Mouse (Mus musculus) frontal cortex, postnatal 10 days (tissue): ENCODE measurements around the gene Foxf2.
A peak's percentile ranks its signal among the peaks of the same experiment; 100 is the strongest.

Source experiments
- DNase-seq, 2 experiments: peaks; one replicate each; pipeline ENCODE4 v3.0.0; 2022; ENCODE audit warnings: low spot score in 2 of 2, mixed read lengths in 1 of 2

Gene Foxf2

DNA sequence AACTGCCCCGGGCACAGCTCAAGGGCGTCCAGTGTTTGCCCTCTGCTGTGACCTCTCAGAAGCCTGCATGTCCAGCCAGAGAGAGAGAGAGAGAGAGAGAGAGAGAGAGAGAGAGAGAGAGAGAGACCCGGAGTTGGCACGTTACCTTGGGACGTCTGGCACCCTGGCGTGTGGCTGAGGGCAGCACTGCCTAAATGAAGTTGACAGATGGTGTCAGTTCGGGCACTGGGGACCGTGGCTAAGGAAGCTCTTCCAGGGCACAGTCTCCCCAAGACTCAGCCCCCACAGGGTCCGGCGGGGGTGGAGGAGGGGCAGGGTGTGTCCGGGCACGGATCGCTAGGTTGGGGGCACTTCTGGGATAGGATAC lies 667 bp upstream of the Foxf2 start:
- no peak for DNase-seq

DNA sequence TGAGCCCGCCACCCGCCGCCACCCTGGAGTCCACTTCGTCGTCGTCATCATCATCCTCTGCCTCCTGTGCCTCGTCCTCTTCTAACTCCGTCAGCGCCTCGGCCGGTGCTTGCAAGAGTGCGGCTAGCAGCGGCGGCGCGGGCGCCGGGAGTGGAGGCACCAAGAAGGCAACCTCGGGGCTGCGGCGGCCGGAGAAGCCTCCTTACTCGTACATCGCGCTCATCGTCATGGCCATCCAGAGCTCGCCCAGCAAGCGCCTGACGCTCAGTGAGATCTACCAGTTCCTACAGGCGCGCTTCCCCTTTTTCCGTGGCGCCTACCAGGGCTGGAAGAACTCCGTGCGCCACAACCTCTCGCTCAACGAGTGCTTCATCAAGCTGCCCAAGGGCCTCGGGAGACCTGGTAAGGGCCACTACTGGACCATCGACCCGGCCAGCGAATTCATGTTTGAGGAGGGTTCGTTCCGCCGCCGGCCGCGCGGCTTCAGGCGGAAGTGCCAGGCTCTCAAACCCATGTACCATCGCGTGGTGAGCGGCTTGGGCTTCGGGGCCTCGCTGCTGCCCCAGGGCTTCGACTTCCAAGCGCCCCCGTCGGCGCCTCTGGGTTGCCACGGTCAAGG lies 676 bp downstream of the Foxf2 start:
- DNase-seq, result no peak

DNA sequence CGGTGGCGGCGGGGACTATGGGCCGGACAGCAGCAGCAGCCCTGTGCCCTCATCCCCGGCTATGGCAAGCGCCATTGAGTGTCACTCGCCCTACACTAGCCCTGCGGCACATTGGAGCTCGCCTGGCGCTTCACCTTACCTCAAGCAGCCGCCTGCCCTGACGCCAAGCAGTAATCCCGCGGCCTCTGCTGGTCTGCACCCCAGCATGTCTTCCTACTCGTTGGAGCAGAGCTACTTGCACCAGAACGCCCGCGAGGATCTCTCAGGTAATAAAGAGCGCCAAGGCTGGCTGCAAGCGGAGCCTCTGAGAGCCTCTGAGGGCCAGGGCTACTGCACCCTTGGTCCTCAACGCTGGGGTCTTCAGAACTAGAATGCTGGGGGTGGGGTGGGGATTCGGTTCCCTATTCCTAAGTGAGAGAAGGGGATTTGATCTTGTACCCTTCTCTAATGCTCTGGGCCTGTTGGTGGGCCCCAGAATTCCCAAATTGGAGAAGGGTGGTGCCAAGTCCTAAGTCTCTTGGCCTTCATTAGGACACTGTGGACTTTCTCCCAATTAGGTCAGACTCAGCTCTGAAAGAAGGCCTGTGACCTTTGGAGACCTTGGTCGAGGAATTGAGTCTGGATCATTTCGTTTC lies 1.5 kb downstream of the Foxf2 start:
- no peak for DNase-seq

DNA sequence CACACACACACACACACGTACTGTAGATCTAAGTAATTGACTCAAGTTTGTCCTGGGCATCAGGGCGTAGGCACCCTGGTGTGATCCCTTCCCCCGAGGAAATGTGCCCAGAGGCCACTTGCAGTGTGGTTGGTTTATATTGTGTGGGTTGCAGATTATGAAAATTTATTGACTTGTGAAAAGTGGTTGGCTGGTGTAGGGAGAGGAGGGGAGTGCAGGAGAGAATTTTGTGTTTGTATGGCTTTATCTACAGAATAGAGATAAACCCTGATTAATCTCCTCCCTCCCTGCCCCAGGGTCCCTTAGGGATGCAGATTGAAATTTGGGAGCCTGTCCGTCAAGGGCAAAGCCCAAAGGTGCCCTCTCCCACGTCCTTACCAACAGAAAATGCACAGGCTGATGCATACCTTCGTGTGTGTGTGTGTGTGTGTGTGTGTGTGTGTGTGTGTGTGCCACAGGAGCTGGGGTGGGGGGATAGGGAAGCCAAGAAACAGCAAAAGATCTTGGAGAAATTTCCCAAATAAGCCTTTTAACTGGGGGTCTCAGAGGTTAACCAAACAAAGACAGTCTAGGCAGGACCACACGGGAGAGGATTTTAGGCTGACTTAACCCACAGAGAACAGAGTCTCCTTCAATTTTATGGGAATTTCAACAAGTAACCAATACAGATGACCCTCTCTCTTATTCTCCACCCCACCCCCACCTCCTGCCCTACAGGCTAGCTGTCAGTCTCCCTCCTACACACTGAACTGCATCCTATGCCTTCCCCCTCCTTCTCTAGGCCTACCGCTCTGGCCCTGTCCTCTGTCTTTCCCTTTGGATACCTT lies 2.5 kb downstream of the Foxf2 start:
- DNase-seq, result no peak

DNA sequence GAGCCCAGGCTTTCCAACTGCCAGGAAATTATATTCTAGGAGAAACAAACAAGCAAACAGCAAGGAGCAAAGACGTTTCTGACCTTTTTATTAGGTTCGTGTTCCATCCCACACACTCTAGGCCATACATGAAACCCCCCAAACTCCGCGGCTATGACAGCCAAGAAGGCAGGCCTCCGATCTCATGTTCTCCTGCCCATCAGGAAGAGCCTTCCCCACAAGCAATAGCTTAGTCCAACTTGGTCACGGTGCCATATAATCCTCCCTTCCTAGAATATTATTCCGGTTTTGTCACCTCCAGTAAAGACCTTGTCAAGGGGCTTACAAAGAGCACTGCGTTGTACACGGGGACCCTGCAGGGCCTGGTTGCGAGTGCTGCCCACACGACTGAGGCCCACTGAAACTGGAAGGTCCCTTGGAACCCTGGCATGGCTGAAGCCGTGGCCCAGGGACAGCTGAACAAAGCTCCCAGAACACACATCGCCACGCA lies 3.1 kb downstream of the Foxf2 start:
- DNase-seq, result no peak

DNA sequence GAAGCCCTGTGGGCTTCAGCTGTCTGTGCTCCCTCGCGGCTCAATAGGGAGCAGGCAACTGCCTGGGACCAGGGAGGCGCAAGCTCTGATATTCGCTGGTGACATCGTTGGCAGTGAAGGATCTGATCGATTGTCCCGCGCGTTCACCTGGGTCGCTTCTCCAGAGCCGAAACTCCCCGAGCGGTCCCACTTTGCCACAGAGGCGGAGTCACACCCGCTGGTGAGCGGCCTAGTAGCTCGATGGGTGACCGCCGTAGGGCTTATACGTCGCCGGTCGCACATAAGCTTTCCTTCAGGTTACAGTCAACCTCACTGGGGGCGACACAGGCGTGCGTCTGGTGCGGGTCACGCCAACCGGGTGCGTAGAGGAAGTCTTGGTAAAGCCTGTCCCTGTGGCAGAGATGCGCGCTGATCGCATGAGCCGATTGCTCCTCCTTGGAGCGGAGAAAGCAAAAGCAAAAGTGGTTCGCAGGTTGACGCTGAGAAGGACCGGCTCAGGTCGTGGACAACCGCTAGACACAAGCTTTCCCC lies 3.8 kb downstream of the Foxf2 start:
- DNase-seq, result no peak

DNA sequence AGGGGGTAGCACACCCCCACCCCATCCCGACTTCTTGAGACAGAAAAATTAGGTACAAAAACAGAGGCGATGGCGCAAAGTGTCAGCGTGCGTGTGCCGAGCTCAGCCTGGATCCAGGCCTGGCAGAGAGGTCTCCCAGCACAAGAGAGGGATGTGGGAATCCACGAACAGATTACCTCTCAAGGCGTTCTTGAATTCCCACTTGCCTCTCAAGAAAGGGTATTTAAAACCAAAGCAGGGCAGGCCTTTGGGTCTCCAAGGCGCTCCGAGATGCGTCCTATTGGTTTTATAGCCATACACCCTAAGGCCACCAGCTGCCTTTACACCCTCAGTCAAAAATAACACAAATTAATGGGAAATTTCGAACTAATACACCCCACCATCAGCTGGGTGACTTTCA lies 4.4 kb downstream of the Foxf2 start:
- DNase-seq, result no peak

DNA sequence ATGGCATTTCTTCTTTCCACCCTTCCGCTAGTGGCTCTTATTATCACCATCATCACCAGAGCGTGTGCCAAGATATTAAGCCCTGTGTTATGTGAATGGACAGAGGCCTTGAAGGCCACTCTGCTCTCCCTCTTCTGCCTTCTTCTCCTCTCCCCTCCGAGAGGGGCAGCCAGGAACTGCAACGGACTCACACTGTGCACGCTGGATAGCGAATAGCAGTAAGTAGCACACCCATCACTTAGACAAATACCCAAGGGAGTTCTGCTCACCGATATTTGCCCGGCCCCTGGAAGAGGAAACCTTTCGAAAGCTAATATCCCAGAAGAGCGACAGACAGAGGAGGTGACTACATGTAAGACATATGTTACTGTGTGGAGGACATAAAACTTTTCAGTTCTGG lies 4.9 kb downstream of the Foxf2 start:
- DNase-seq, result no peak

DNA sequence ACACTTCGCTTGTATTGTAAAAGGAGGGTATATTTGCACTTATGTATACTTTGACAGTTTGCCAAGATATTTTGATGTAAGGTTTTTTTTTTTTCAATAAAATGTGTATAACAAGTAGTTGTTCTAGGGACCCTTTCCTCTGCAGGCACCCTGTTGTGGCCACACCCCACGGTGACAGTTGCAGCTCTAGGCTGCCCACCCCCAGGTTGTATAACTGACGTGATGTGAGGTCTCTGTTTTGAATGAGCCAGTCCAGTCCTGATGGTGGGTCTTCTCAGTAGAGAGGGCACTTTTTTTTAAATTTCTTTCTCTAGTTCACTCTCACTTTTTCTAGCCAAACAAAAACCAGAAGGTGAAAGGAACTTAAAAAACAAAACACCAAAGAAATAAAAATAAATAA lies 5.7 kb downstream of the Foxf2 start:
- no peak for DNase-seq

DNA sequence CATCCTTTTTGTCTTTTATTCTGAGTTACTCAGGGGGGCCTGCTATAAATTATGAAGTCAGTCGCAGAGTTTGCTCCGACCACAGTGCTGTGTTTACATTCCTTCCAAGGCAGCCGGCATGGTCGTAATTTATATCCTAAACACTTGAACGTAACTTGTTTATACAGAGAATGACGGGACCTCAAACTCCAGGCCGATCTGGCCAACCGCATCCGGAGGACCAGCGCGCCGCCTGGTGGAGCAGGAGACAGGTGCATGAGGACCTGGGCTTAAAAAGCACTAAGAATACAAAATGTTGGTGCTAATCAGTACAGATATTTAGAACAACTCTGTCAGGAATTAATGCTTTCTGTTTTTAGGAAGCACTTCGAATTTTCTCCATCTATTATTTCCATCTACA lies 6.8 kb downstream of the Foxf2 start:
- peak in 1 of 2 experiments; percentile 48 for DNase-seq

DNA sequence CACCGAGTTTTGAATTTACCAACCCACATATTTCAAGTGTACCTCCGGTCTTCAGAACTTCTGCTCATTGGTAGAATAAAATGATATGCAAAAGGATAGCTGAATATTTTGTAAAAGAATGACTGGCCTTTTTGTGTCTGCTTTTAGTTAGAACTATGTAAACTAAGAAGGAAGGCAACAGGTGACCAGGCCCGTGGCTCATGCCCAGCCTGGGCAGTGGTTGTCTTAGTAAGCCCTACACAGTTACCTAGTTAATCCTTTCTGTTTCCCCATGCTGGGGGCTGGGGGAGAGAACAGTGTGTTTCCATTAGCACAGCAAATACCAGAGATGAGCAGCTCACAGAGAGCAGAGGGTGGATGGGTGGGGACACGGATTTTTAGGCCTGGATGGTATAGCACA lies 7.6 kb downstream of the Foxf2 start:
- no peak for DNase-seq

DNA sequence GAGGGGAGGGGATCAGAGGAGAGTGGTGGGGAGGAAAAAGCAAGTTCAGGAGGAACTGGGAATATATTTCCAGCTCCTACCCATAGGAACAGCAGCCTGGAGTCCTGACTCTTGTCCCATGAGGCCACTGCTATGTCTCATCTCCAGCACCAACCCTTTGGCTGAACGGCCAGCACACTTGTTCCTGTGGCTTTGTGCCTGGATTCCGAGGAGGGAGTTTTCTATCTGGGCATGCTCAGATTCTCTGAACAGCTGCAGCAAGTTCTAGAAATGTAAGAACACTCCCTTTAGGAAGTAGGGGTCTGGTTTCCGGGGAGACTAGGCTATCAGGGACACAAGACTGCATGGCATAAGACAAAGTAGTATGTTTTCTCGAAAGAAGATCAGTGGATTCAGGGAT lies 9.9 kb downstream of the Foxf2 start:
- DNase-seq, result no peak

DNA sequence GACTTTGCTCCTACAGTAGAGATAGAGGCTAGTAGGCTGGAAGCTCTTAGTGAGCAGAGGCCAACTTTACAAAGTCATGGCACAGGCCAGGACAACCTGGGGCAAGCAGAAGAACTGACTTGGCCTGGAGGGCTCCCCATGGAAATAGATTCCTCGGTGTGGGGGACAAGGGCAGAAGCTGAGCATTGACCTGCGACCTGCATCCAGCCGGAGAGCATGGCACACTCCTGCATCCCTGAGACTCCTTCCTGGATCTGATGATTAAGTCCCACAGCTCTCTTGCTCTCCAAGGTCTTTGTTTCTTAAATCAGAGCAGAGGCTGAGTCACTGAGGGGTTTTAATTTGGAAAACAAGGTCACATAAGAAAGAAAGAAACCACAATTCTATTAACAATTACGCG lies 15.9 kb downstream of the Foxf2 start:
- DNase-seq, result no peak

DNA sequence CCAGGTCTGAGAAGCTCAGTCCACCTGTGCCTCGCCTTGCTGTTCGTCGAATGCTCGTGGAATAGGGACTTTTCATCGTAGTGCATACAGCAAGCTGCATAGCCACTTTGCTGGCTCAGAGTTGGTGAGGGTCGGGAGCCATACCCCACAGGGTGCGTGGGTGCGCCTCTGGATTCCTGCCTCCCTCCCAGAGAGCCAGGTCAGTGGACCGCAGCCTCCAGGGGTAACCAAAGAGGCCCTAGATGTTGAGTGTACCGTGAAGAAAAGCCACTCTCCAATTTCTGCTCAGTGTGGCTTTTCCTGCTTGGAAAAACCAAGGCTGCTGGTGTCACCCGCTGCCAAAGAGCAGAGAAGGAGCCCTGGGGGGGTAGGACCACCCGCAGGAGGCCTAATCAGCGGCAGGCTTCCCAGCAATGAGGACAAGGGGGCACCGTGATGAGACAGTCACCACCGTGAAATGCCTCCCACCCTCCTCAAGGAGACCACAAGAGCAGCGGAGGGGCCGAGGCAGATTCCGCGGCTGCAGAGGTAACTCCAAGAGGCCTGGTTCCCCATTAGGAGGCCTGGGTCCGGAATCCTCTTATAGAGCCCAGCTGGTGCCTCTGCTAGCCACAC lies 26.6 kb downstream of the Foxf2 start:
- no peak for DNase-seq

DNA sequence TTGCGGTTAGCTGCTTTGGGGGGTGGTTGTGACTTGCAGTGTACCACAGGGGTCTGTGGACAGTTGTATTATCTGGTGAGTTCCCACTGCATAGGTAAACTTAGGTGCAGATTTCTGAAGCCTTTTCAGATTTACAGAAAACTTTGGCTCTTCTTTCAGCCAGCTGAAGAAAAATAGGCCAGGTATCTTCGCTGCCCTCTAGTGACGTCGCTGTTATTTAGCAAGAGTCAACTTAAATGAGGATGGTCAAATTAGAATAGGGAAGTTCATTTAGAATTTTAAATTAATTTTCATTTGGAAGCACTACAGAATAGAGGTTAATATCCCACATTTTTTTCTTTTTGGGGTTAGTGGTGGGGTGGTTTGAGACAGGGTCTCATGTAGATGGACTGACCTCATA lies 30.6 kb downstream of the Foxf2 start:
- no peak for DNase-seq

DNA sequence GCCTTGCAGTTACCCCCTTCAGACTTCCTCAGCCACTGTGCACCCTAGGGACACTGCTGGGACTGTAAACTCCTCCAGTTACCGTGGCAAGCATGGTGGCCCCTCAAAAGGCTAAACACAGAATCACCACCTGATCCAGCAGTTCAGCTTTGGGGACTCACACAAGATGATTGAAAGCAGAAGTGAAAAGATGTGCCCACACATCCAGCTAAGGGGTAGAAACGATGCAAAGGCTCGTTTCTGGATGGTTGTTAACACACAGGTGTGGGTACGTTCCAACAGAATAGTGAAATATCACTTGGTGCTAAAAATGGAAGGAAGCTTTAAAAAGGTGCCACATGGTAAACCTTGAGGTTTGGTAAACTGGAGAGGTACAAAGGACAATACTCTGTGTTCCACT lies 32.6 kb downstream of the Foxf2 start:
- DNase-seq, result no peak

DNA sequence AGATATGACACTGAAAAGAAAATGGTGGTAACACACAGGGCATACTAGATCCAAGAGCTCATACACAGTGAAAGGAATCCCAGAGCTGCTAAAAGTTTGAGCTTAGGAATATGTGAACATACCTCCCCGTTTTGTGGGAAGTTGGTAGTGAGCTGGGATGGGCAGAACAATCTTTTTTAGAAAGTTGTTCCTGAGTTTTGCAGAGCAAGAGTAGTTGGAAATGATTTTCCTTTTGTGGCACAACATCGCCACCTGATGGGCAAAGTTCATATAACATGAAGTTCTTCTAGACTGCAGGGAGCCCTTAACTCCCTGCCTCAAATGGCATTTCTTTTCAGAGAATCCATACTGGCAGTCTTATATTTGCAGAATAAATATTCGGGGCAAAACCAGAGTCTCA lies 33.3 kb downstream of the Foxf2 start:
- peak; percentile 13 to 70 for DNase-seq

DNA sequence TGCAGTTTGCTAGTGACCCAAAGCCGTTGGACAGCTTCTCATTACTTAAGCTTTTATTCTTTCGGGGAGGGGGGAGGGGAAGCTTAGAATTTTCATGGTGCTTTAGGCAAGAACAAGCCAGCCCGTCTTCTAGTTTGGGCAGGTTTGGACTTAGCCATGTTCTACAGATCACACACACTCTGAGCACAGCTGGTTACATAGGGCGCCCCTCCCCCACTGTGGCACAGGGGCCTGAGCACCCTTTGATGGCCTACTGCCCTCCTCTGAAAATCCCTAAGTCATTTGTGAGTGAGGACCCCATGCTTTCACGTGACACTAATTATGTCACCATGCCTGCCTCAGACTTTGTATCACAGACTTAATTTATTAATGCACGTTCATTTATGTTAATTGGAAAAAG lies 35.6 kb downstream of the Foxf2 start:
- no peak for DNase-seq

DNA sequence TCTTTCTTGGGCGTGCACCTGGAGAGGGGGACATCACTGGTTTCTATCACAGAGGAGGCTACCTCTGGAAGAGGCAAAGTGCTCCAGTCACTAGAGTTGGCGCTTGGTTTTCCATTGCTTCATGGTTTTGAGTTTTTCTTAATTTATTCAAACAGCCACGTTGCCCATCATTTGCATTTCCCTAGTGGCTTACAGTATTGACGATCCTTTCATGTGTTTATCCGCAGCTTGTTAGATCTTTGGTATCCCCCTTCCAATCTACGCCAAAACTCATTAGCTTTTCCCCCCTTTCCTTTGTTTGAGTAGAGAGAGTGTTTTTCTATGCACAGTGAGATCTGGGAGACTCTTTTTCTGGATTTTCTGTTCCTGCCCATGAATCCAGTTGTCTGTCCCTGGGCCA lies 39.8 kb downstream of the Foxf2 start:
- DNase-seq, result no peak

DNA sequence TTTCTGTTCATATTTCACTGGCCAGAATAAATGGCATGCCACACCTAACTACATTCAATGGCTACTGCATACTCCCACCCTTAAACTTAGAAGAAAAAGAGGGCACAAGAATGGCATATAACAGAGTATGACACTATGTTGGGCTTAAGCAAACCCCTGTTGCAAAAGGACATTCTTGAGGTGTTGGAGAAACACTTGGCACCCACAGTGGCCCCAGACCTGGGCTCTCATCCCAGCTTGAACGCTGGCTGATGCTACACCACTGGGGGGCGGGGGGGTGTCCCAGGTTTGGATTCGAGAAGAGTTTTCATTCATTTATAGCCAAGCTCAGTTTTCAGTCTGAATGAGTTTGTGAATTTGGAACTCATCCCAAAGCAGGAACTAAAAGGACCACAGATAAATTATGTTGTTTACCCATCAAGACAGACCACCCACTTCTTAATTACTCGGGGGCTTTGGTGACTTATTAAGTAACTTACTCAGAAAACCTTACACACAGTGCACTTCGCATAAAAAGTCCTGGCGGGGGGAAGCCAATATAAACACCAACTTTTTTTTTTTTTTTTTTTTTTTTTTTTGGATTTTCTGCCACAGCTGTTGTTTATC lies 42.4 kb downstream of the Foxf2 start:
- DNase-seq, result no peak

DNA sequence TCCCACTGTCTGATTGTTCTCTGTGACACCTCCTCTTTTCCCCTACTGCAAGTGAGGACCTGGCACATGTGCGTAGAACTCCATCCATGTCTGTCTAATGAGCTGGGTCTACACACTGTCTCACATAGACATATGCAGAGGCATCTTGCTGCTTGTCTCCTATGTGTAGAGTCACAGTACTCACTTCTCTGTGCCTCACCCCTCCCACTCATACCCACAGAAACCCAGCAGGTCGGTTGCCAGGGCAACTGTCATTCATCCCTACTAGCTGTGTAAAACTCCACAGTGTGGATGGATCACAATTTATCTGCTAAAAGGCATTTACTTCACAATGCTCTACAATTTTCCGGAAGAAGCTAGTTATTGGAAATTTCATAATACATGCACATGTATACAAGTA lies 46.5 kb downstream of the Foxf2 start:
- DNase-seq, result no peak
